Mouse (Mus musculus) thymus, adult 2 months (tissue): ENCODE measurements around the gene Smarcb1. TPM values are rescaled to one million over a fixed set of nuclear protein-coding genes. Genes with fewer than 3 reads are reported as not detected.

ENCODE experiments used
- DNase-seq: peaks from one replicate; pipeline ENCODE4 v3.0.0; 2021
- H3K27ac ChIP-seq: fragments of 200-500 bp; 2 replicates; pipeline ENCODE4 v1.5.1; 2012; ENCODE audit warnings: low read length, control low read depth; ENCODE audit not compliant: control insufficient read depth, insufficient read depth
- H3K27me3 ChIP-seq: fragments of 200-500 bp; 2 replicates; pipeline ENCODE4 v1.6.1; 2012; ENCODE audit warnings: mild to moderate bottlenecking, low read length, moderate library complexity, mixed read lengths; ENCODE audit not compliant: control insufficient read depth, insufficient read depth
- H3K36me3 ChIP-seq: fragments of 200-500 bp; 2 replicates; pipeline ENCODE4 v1.6.1; 2012; ENCODE audit warnings: mild to moderate bottlenecking, low read length, moderate library complexity; ENCODE audit not compliant: control insufficient read depth, insufficient read depth
- H3K4me1 ChIP-seq: fragments of 200-500 bp; replicated peaks from 2 replicates; pipeline ENCODE4 v1.6.1; 2012; ENCODE audit warnings: low read length; ENCODE audit not compliant: control insufficient read depth, insufficient read depth
- H3K4me3 ChIP-seq: fragments of 200-500 bp; 2 replicates; pipeline ENCODE4 v1.5.1; 2012; ENCODE audit warnings: mild to moderate bottlenecking, low read length, control low read depth, moderate library complexity; ENCODE audit not compliant: control insufficient read depth, insufficient read depth
- CTCF ChIP-seq: fragments of 200-500 bp; IDR thresholded peaks from 2 replicates; pipeline ENCODE4 v1.5.1; 2012; ENCODE audit warnings: mild to moderate bottlenecking, control low read depth, low read length, moderate library complexity, borderline replicate concordance; ENCODE audit not compliant: control insufficient read depth, poor library complexity, insufficient read depth; ENCODE audit errors: extremely low read depth
- POLR2A ChIP-seq: fragments of 200-500 bp; IDR thresholded peaks from 2 replicates; pipeline ENCODE4 v1.6.1; 2012; ENCODE audit warnings: mild to moderate bottlenecking, low read length, control low read depth, moderate library complexity; ENCODE audit not compliant: control insufficient read depth, poor library complexity, insufficient read depth; ENCODE audit errors: extremely low read depth
- WGBS: fragments of 180-500 bp; shearing (Covaris S2); methylation state at CpG from one replicate; pipeline ENCODE4 v1.1.7; 2018; 5-methylcytosine and 5-hydroxymethylcytosine counted together
- polyA plus RNA-seq: library from polyadenylated mRNA; depleted of rRNA; stranded (reverse); fragments of >200 nt; gene quantifications from 2 replicates; pipeline ENCODE4 v1.2.3, GENCODE M21; 2012; rRNA removed

Gene Smarcb1
- polyA plus RNA-seq = 63.0 and 75.5 TPM in 2 replicates

- Histone ChIP-seq H3K36me3 (no peaks in the 10 kb centered on the region), H3K4me1 (peaks cover 4% of the 10 kb centered on the region), H3K27me3 (no peaks in the 10 kb centered on the region), H3K27ac (no peak within 1 kb of the TSS), H3K4me3 (peak within 1 kb of the TSS; percentile 74)
- peak; percentile 93 for DNase-seq
- under 1% methylated on average over 76 of the region's 76 CpGs for WGBS
- TF ChIP-seq POLR2A = peak; percentile 49
- TF ChIP-seq CTCF = 0 out of 2 replicates have a peak, but pooled peaks have one; percentile 13
Observed at GRCm38 (mm10) chr10:75921026-75921725, at the start of gene Smarcb1. Gene Smarcb1, minus strand, starts transcription at chr10:75921617.

GRCm38 (mm10) chr10:75954381-75954811 is 33.0 kb upstream of the Smarcb1 start, which contains the start of gene Gm5134:
Gene Gm5134, plus strand, starts transcription at chr10:75954514.
- peak within 1 kb of the TSS; percentile 32; the same call in 1 of the 2 replicates for H3K27ac ChIP-seq

GRCm38 (mm10) chr10:75951424-75952050 is 30.1 kb upstream of the Smarcb1 start:
- Histone ChIP-seq H3K27me3 (no peaks in the 10 kb centered on the region), H3K4me1 (peaks cover 19% of the 10 kb centered on the region), H3K27ac (no peak overlapping the region), H3K36me3 (no peaks in the 10 kb centered on the region), H3K4me3 (peak overlapping the region; percentile 33)
- WGBS = 3% methylated on average over 13 of the region's 13 CpGs
- no peak for TF ChIP-seq POLR2A
- TF ChIP-seq CTCF = no peak
- peak; percentile 38 for DNase-seq

More at GRCm38 (mm10) chr10:75954381-75954811, 33.0 kb upstream of the Smarcb1 start, which contains the start of gene Gm5134:
- Histone ChIP-seq H3K27me3 (no peaks in the 10 kb centered on the region), H3K4me3 (peak within 1 kb of the TSS; percentile 88), H3K4me1 (peaks cover 19% of the 10 kb centered on the region), H3K36me3 (no peaks in the 10 kb centered on the region)
- TF ChIP-seq CTCF (no peak), POLR2A (no peak)
- DNase-seq = peak; percentile 42
- 23% methylated on average over 20 of the region's 20 CpGs for WGBS

- Histone ChIP-seq H3K27me3 (no peaks in the 10 kb centered on the region), H3K27ac (no peak overlapping the region), H3K36me3 (no peaks in the 10 kb centered on the region), H3K4me3 (peak overlapping the region; percentile 33), H3K4me1 (peaks cover 19% of the 10 kb centered on the region)
- 25% methylated on average over 23 of the region's 23 CpGs for WGBS
- DNase-seq = peak; percentile 32
- no peak for TF ChIP-seq CTCF
- TF ChIP-seq POLR2A = no peak
Observed at GRCm38 (mm10) chr10:75950791-75951210, 29.4 kb upstream of the Smarcb1 start.

- DNase-seq = no peak
- H3K4me3 ChIP-seq = no peak overlapping the region
- peaks cover 15% of the 10 kb centered on the region for H3K4me1 ChIP-seq
- no peak overlapping the region for H3K27ac ChIP-seq
- TF ChIP-seq CTCF = no peak
- no peak for TF ChIP-seq POLR2A
- 76% methylated on average over 22 of the region's 22 CpGs for WGBS
- H3K36me3 ChIP-seq = no peaks in the 10 kb centered on the region
- H3K27me3 ChIP-seq = no peaks in the 10 kb centered on the region
Observed at GRCm38 (mm10) chr10:75949053-75950045, 27.9 kb upstream of the Smarcb1 start.

GRCm38 (mm10) chr10:75948079-75948478 is 26.7 kb upstream of the Smarcb1 start:
- TF ChIP-seq CTCF (no peak), POLR2A (no peak)
- no peak for DNase-seq
- H3K27me3 ChIP-seq = no peaks in the 10 kb centered on the region
- 74% methylated on average over 5 of the region's 5 CpGs for WGBS
- H3K4me1 ChIP-seq = peaks cover 10% of the 10 kb centered on the region
- no peak overlapping the region for H3K27ac ChIP-seq
- no peak overlapping the region for H3K4me3 ChIP-seq
- H3K36me3 ChIP-seq = no peaks in the 10 kb centered on the region

GRCm38 (mm10) chr10:75945896-75946295 is 24.5 kb upstream of the Smarcb1 start:
- Histone ChIP-seq H3K4me1 (peaks cover 4% of the 10 kb centered on the region), H3K36me3 (no peaks in the 10 kb centered on the region), H3K27me3 (no peaks in the 10 kb centered on the region), H3K27ac (no peak overlapping the region), H3K4me3 (no peak overlapping the region)
- DNase-seq = no peak
- WGBS = 84% methylated on average over 7 of the region's 7 CpGs
- no peak for TF ChIP-seq POLR2A
- TF ChIP-seq CTCF = no peak
